Mouse (Mus musculus): ENCODE data around the gene Otoa.

- TF ChIP-seq GATA1 (IDR thresholded peaks at IDR 0.05; ENCODE audit: borderline replicate concordance, low read length), result no peak
- no peak for TF ChIP-seq FLI1 (IDR thresholded peaks at IDR 0.05; ENCODE audit: low read length)
Observed at GRCm38 (mm10) chr7:121071276-121071675, 10.2 kb upstream of the Otoa start.
